Mouse (Mus musculus): Measurements from ENCODE around the gene Abcd1. TPM values are rescaled to one million over a fixed set of nuclear protein-coding genes. Genes with fewer than 3 reads are reported as not detected.

Abcd1 gene
- polyA plus RNA-seq (2014; fragmentation: Illumina TruSeq; extraction: RNeasy Lipid Tissue Mini Kit (QIAGEN cat#74804); ENCODE audit: insufficient read depth, low read depth, low replicate concordance), result 14.5 TPM

DNA sequence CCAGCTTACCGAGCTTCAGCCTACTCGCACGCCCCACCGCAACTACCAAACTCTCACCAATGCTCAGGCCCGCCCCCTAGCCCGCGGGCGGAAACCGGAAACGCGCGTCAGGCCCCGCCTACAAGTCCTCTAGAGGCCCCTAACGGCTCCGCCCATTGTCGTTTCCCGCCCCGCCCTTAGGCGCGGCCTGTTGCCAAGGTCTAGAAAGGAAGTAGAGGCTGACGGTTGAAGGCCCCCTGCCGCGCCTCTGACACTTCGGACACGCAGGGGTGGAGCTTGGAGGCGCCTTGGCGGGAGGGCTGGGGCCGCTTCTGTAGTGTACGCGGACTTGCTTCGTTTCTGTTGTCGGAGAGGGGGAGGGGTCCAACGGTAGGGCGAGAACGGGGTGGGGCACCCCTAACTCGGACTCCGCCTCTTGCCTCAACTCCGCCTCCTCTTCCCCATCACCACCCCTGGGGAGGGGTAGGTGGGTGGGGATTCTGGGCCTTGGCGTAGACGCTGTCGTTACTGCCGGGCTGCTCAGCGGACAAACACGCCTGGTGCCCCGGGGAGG lies at the start of gene Abcd1, which contains the start of gene Bcap31:
TSS of gene Abcd1 (plus strand) at position 489 of the 553 bp plus-strand sequence.
TSS of gene Bcap31 (minus strand) at position 67 of the 553 bp plus-strand sequence.

GRCm38 (mm10) chrX:73672879-73673618 lies 43.3 kb upstream of the Abcd1 start, which contains the start of gene Slc6a8:
TSS of gene Slc6a8 (plus strand) at chrX:73673150.

DNA sequence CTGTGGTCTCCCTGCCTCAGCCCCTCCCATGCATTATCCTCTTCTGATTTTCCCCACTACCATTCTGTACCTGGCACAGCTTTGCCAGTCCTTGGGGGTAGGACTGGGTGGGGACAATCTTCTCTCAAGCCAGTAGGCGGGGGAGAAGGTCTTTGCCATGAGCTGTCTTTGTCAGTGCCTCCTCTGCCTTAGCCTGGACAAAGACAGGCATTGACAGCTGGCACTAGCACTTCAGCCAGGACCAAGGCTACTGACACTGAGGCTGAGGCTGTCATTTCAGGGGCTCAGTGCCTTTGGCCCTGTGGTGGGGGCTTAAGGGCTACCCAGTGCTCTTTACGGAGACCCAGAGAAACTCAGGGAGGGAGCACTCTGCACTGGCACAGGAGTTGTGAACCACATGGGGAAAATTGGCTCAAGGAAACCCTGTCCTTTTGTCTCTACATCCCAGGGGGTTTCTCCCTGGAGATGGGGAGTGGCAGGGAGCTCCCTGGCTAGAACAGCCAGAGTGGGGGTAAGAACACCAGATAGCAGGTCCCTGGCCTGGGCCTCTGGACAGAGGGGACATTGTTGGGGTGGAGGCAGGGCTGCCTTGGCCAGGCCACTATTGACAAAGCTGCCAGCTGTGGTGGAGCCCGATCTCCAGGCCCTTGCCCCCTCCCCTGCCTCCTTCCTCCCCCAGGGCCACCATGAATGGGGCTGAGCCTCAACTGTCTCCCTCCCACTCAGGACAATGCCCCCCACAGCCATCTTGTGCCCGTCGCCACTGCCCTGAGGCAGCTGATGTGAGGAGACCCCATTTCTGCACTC lies 40.1 kb downstream of the Abcd1 start, which contains the start of gene Plxnb3:
TSS of gene Plxnb3 (plus strand) at position 757 of the 807 bp plus-strand sequence.

GRCm38 (mm10) chrX:73774168-73774760 lies 57.9 kb downstream of the Abcd1 start, which contains the start of gene Srpk3:
TSS of gene Srpk3 (plus strand) at chrX:73774405.

DNA sequence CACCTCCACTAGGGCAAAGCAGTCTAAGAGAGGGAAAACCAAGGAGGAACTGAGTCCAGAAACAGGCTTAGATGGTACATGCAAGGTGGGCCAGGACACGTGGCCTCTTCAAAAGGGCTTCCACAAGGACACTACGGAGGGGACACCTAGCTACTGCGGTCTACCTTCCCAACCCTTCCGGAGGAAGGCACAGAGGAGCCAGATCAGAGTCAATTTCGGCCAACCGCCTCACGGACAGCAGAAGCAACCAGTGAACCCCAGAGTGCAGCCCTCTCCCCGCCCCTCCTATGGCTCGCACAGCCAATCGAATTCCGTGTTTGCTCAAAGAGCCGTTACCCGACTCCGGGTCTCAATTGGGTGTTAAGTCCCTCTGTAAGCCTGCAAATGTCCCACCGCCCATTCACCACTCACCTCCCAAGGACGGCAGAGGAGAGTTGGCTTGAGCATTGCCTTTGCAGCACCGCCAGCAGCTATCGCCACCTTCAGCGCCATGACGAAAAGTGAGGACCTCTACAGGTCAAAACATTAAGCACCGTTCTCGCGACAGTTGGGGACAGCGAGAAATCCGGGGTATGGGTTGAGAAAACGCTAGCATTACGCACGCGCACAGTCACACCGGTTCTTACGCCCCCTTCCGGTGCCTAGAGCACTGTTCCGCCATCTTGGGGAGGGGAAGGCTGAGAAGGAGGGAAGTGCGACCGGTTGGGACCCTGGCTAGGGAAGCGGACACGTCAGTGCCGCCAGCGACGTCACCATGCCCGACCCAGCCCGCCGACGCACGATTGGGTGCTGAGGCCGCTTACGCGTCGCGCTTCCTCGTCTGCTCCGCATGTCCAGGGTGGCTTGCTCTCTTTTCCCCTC lies 70.2 kb downstream of the Abcd1 start, which contains the start of the genes Idh3g and Ssr4:
TSS of gene Idh3g (minus strand) at position 534 of the 861 bp plus-strand sequence.
TSS of gene Ssr4 (plus strand) at position 665 of the 861 bp plus-strand sequence.

Other genes starting within 250 kb of the Abcd1 start
- gene Bgn, start 233.0 kb upstream of the Abcd1 start, polyA plus RNA-seq (2014; fragmentation: Illumina TruSeq; extraction: RNeasy Lipid Tissue Mini Kit (QIAGEN cat#74804); ENCODE audit: insufficient read depth, low read depth, low replicate concordance), result 361 TPM
- gene Atp2b3, start 213.5 kb upstream of the Abcd1 start, polyA plus RNA-seq (2014; fragmentation: Illumina TruSeq; extraction: RNeasy Lipid Tissue Mini Kit (QIAGEN cat#74804); ENCODE audit: insufficient read depth, low read depth, low replicate concordance), result not detected
- gene Dusp9, start 77.2 kb upstream of the Abcd1 start, polyA plus RNA-seq (2014; fragmentation: Illumina TruSeq; extraction: RNeasy Lipid Tissue Mini Kit (QIAGEN cat#74804); ENCODE audit: insufficient read depth, low read depth, low replicate concordance), result 0.51 TPM
- gene Pnck, start 56.5 kb upstream of the Abcd1 start, polyA plus RNA-seq (2014; fragmentation: Illumina TruSeq; extraction: RNeasy Lipid Tissue Mini Kit (QIAGEN cat#74804); ENCODE audit: insufficient read depth, low read depth, low replicate concordance), result 4.1 TPM
- 19.4 TPM for gene Slc6a8, start 43.4 kb upstream of the Abcd1 start, polyA plus RNA-seq (2014; fragmentation: Illumina TruSeq; extraction: RNeasy Lipid Tissue Mini Kit (QIAGEN cat#74804); ENCODE audit: insufficient read depth, low read depth, low replicate concordance)
- 172 TPM for gene Bcap31, start 422 bp upstream of the Abcd1 start, polyA plus RNA-seq (2014; fragmentation: Illumina TruSeq; extraction: RNeasy Lipid Tissue Mini Kit (QIAGEN cat#74804); ENCODE audit: insufficient read depth, low read depth, low replicate concordance)
- 0.24 TPM for gene Plxnb3, start 40.5 kb downstream of the Abcd1 start, polyA plus RNA-seq (2014; fragmentation: Illumina TruSeq; extraction: RNeasy Lipid Tissue Mini Kit (QIAGEN cat#74804); ENCODE audit: insufficient read depth, low read depth, low replicate concordance)
- 4.3 TPM for gene Srpk3, start 57.8 kb downstream of the Abcd1 start, polyA plus RNA-seq (2014; fragmentation: Illumina TruSeq; extraction: RNeasy Lipid Tissue Mini Kit (QIAGEN cat#74804); ENCODE audit: insufficient read depth, low read depth, low replicate concordance)
- gene Idh3g, start 70.3 kb downstream of the Abcd1 start, polyA plus RNA-seq (2014; fragmentation: Illumina TruSeq; extraction: RNeasy Lipid Tissue Mini Kit (QIAGEN cat#74804); ENCODE audit: insufficient read depth, low read depth, low replicate concordance), result 82.6 TPM
- gene Ssr4, start 70.4 kb downstream of the Abcd1 start, polyA plus RNA-seq (2014; fragmentation: Illumina TruSeq; extraction: RNeasy Lipid Tissue Mini Kit (QIAGEN cat#74804); ENCODE audit: insufficient read depth, low read depth, low replicate concordance), result 161 TPM
- 2.1 TPM for gene Pdzd4, start 108.4 kb downstream of the Abcd1 start, polyA plus RNA-seq (2014; fragmentation: Illumina TruSeq; extraction: RNeasy Lipid Tissue Mini Kit (QIAGEN cat#74804); ENCODE audit: insufficient read depth, low read depth, low replicate concordance)
- not detected for gene Avpr2, start 175.5 kb downstream of the Abcd1 start, polyA plus RNA-seq (2014; fragmentation: Illumina TruSeq; extraction: RNeasy Lipid Tissue Mini Kit (QIAGEN cat#74804); ENCODE audit: insufficient read depth, low read depth, low replicate concordance)
- 1.7 TPM for gene L1cam, start 179.5 kb downstream of the Abcd1 start, polyA plus RNA-seq (2014; fragmentation: Illumina TruSeq; extraction: RNeasy Lipid Tissue Mini Kit (QIAGEN cat#74804); ENCODE audit: insufficient read depth, low read depth, low replicate concordance)
- gene Arhgap4, start 205.3 kb downstream of the Abcd1 start, polyA plus RNA-seq (2014; fragmentation: Illumina TruSeq; extraction: RNeasy Lipid Tissue Mini Kit (QIAGEN cat#74804); ENCODE audit: insufficient read depth, low read depth, low replicate concordance), result 9.8 TPM
- gene Naa10, start 205.3 kb downstream of the Abcd1 start, polyA plus RNA-seq (2014; fragmentation: Illumina TruSeq; extraction: RNeasy Lipid Tissue Mini Kit (QIAGEN cat#74804); ENCODE audit: insufficient read depth, low read depth, low replicate concordance), result 48.4 TPM
- 38.7 TPM for gene Renbp, start 214.3 kb downstream of the Abcd1 start, polyA plus RNA-seq (2014; fragmentation: Illumina TruSeq; extraction: RNeasy Lipid Tissue Mini Kit (QIAGEN cat#74804); ENCODE audit: insufficient read depth, low read depth, low replicate concordance)
- 18.8 TPM for gene Hcfc1, start 249.8 kb downstream of the Abcd1 start, polyA plus RNA-seq (2014; fragmentation: Illumina TruSeq; extraction: RNeasy Lipid Tissue Mini Kit (QIAGEN cat#74804); ENCODE audit: insufficient read depth, low read depth, low replicate concordance)